Mouse (Mus musculus) stomach, embryonic 16.5 days (tissue): ENCODE data around the gene Prr5l. TPM values are rescaled to one million over a fixed set of nuclear protein-coding genes. Genes with fewer than 3 reads are reported as not detected.
A peak's percentile ranks its signal among the peaks of the same experiment; 100 is the strongest.

Source experiments
- ATAC-seq: fragments of 200-750 bp; cut with Nextera tagmentation; 2 replicates; pipeline ENCODE4 v1.8.0; 2017; ENCODE audit warnings: moderate number of reproducible peaks, moderate TSS enrichment; ENCODE audit not compliant: insufficient read depth, low FRiP score
- H3K27ac ChIP-seq: fragments of 300-500 bp; sonication (generic); 2 replicates; pipeline ENCODE4 v1.5.1; 2014; ENCODE audit warnings: low read length
- H3K27me3 ChIP-seq: fragments of 300-500 bp; sonication (generic); 2 replicates; pipeline ENCODE4 v1.6.1; 2014; ENCODE audit warnings: low read length, control low read depth, mixed read lengths; ENCODE audit not compliant: control insufficient read depth, insufficient read depth
- H3K36me3 ChIP-seq: fragments of 300-500 bp; sonication (generic); 2 replicates; pipeline ENCODE4 v1.6.1; 2014; ENCODE audit warnings: low read length; ENCODE audit not compliant: control insufficient read depth, insufficient read depth
- H3K4me1 ChIP-seq: fragments of 300-500 bp; sonication (generic); 2 replicates; pipeline ENCODE4 v1.6.1; 2014; ENCODE audit warnings: low read length, control low read depth, mixed read lengths; ENCODE audit not compliant: control insufficient read depth, insufficient read depth
- H3K4me2 ChIP-seq: fragments of 300-500 bp; sonication (generic); 2 replicates; pipeline ENCODE4 v1.6.1; 2014; ENCODE audit warnings: low read depth, low read length, mixed read lengths
- H3K4me3 ChIP-seq: fragments of 300-500 bp; sonication (generic); replicated peaks from 2 replicates; pipeline ENCODE4 v1.5.1; 2014; ENCODE audit warnings: mild to moderate bottlenecking, low read length
- H3K9ac ChIP-seq: fragments of 300-500 bp; sonication (generic); 2 replicates; pipeline ENCODE4 v1.6.1; 2014; ENCODE audit warnings: low read length
- H3K9me3 ChIP-seq: fragments of 300-500 bp; sonication (generic); replicated peaks from 2 replicates; pipeline ENCODE4 v1.6.1; 2016; ENCODE audit warnings: low read length, control low read depth; ENCODE audit not compliant: control insufficient read depth
- WGBS: fragments of 180-500 bp; shearing (Covaris S2); extraction: QIAGEN DNeasy Blood & Tissue Kit; methylation state at CpG from one replicate; pipeline ENCODE4 v1.1.7; 2014; 5-methylcytosine and 5-hydroxymethylcytosine counted together
- polyA plus RNA-seq: library from polyadenylated mRNA; unstranded; fragments of >200 nt; fragmentation: Nextera tagmentation; extraction: Ambion mirVana; gene quantifications from 2 replicates; pipeline ENCODE4 v1.2.1, GENCODE M21; 2015

The Prr5l gene
- polyA plus RNA-seq, 1 experiment from 2014 or later = 9.4 TPM

DNA sequence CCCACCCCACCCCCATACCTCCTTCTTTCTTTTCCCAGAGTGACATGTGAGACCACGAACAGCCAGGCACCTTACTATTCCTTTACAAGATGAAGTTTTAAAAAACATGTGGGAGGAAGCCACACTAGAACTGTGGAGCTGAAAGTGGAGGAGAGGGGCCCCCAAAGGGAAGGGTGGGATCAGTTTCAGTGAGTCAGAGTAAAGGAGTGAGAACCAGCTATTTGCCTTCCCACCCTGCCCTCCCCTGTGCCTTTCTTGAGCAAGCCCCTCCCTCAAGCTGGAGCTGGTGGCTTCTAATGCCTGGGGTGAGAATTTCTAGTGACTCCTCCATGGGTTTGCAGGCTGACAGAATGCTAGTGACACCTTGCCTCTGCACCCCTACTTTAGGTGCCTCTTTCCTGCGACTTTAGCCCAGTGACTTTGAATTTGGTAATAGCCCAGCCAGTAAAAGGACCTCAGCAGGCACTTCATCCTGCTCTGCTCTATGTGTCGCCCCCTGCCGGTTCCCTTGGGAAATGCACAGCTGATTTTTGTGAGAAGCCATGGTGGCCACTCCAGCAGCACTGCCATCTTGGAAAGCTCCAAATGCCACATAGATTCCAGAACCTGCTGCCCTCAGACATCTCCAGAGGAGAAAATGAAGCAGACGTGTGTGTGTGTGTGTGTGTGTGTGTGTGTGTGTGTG is 67.4 kb downstream of the Prr5l start:
- no peak overlapping the region for H3K9ac ChIP-seq
- no peak overlapping the region for H3K27ac ChIP-seq
- peaks cover 8% of the 10 kb centered on the region for H3K4me1 ChIP-seq
- H3K9me3 ChIP-seq = no peaks in the 10 kb centered on the region
- ATAC-seq = no peak
- H3K4me3 ChIP-seq = no peak overlapping the region
- H3K27me3 ChIP-seq = no peaks in the 10 kb centered on the region
- H3K4me2 ChIP-seq = no peak overlapping the region
- no peaks in the 10 kb centered on the region for H3K36me3 ChIP-seq
- WGBS = 34% methylated on average over 5 of the region's 5 CpGs

- H3K27ac ChIP-seq = no peak overlapping the region
- H3K27me3 ChIP-seq = no peaks in the 10 kb centered on the region
- WGBS = 58% methylated on average over 5 of the region's 5 CpGs
- no peak for ATAC-seq
- H3K36me3 ChIP-seq = no peaks in the 10 kb centered on the region
- H3K4me1 ChIP-seq = peaks cover 8% of the 10 kb centered on the region
- no peak overlapping the region for H3K4me3 ChIP-seq
- H3K9ac ChIP-seq = no peak overlapping the region
- no peaks in the 10 kb centered on the region for H3K9me3 ChIP-seq
- no peak overlapping the region for H3K4me2 ChIP-seq
Measured at GRCm38 (mm10) chr2:101814272-101814625, 68.6 kb downstream of the Prr5l start.

- Histone ChIP-seq H3K4me2 (no peak overlapping the region), H3K9ac (no peak overlapping the region), H3K4me1 (peaks cover 8% of the 10 kb centered on the region), H3K27me3 (no peaks in the 10 kb centered on the region), H3K36me3 (no peaks in the 10 kb centered on the region), H3K27ac (no peak overlapping the region), H3K9me3 (no peaks in the 10 kb centered on the region), H3K4me3 (no peak overlapping the region)
- no peak; the same call in 1 of the 2 replicates for ATAC-seq
- 57% methylated on average over 6 of the region's 6 CpGs for WGBS
Measured at GRCm38 (mm10) chr2:101813581-101814271, 69.1 kb downstream of the Prr5l start.

DNA sequence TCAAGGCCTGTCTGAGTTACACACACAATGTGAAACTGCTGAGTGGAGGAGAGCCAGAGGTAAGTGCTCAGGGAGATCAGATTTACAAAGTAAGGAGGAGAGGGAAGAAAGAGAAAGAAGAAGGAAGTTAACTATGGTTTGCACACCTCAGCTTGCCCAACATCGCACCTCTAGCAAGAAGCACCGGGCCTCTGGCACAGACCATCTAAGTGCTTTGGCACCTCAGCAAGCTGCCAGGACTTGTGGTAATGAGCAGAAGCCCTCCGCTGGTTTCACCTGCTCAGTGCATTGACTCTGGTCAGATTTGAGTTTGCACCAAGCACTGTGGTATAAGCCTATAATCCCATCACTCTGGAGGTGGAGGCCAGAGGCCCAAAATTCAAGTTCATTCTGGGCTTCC is 70.9 kb downstream of the Prr5l start:
- Histone ChIP-seq H3K36me3 (no peaks in the 10 kb centered on the region), H3K4me2 (no peak overlapping the region), H3K4me1 (peaks cover 8% of the 10 kb centered on the region), H3K4me3 (no peak overlapping the region), H3K9me3 (no peaks in the 10 kb centered on the region), H3K9ac (no peak overlapping the region), H3K27ac (no peak overlapping the region), H3K27me3 (no peaks in the 10 kb centered on the region)
- no peak for ATAC-seq
- 79% methylated on average over 3 of the region's 3 CpGs for WGBS

DNA sequence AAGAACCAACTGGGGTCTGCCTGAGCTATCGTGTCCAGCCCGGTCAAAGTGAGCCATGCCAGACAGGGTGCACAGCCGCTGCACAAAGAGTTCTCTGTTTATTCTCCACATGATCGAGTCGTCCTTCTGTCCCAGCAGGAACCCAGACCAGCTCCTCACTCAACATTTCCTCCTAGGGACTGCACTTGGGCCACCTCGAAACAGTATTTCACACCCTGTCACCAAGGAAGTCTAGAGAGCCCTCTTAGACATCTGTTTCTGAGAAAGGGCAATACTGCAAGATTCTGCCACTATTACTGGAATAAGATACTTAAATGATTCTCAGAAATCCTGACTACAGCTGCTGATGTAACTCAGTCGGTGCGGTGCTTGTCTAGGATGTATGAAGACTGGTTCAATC is 72.1 kb downstream of the Prr5l start:
- Histone ChIP-seq H3K9ac (no peak overlapping the region), H3K27ac (no peak overlapping the region), H3K27me3 (no peaks in the 10 kb centered on the region), H3K4me2 (no peak overlapping the region), H3K9me3 (no peaks in the 10 kb centered on the region), H3K4me1 (peaks cover 8% of the 10 kb centered on the region), H3K4me3 (no peak overlapping the region), H3K36me3 (no peaks in the 10 kb centered on the region)
- WGBS = 63% methylated on average over 8 of the region's 8 CpGs
- no peak for ATAC-seq

GRCm38 (mm10) chr2:101809640-101810305 is 73.1 kb downstream of the Prr5l start:
- Histone ChIP-seq H3K27ac (no peak overlapping the region), H3K4me2 (no peak overlapping the region), H3K4me1 (peaks cover 4% of the 10 kb centered on the region; the same call in 1 of the 2 replicates), H3K4me3 (no peak overlapping the region), H3K27me3 (no peaks in the 10 kb centered on the region), H3K36me3 (no peaks in the 10 kb centered on the region), H3K9ac (no peak overlapping the region), H3K9me3 (no peaks in the 10 kb centered on the region)
- no peak for ATAC-seq
- 71% methylated on average over 6 of the region's 6 CpGs for WGBS

DNA sequence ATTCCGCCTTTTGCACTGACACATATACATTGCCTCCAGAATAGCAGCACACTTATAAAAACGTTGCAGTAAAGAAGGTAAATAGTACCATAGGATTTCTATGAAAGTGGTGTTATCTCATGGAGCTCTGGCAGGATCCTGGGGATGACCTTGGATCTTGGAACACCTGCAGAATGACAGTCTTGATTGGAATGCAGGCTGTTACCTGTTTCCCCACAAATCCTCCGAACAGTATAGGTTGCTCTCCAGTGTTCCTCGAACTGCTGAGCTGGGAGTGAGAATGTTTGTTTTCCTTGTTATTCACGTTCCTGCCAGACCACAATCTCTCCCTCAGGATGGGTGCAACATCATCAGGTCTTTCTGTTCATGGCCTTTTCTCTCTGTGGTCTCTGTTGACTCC is 75.1 kb downstream of the Prr5l start:
- no peaks in the 10 kb centered on the region for H3K27me3 ChIP-seq
- no peak overlapping the region for H3K9ac ChIP-seq
- no peaks in the 10 kb centered on the region for H3K4me1 ChIP-seq
- H3K27ac ChIP-seq = no peak overlapping the region
- 59% methylated on average over 5 of the region's 5 CpGs for WGBS
- H3K9me3 ChIP-seq = no peaks in the 10 kb centered on the region
- H3K4me3 ChIP-seq = no peak overlapping the region
- no peak overlapping the region for H3K4me2 ChIP-seq
- no peaks in the 10 kb centered on the region for H3K36me3 ChIP-seq
- no peak for ATAC-seq

- Histone ChIP-seq H3K9ac (no peak overlapping the region), H3K4me1 (no peaks in the 10 kb centered on the region), H3K9me3 (no peaks in the 10 kb centered on the region), H3K27ac (no peak overlapping the region), H3K27me3 (0 out of 2 replicates have a peak, but pooled peaks cover 3% of the 10 kb centered on the region), H3K4me3 (no peak overlapping the region), H3K36me3 (no peaks in the 10 kb centered on the region), H3K4me2 (no peak overlapping the region)
- 86% methylated on average over 6 of the region's 6 CpGs for WGBS
- ATAC-seq = no peak
Measured at GRCm38 (mm10) chr2:101802240-101802639, 80.6 kb downstream of the Prr5l start.

DNA sequence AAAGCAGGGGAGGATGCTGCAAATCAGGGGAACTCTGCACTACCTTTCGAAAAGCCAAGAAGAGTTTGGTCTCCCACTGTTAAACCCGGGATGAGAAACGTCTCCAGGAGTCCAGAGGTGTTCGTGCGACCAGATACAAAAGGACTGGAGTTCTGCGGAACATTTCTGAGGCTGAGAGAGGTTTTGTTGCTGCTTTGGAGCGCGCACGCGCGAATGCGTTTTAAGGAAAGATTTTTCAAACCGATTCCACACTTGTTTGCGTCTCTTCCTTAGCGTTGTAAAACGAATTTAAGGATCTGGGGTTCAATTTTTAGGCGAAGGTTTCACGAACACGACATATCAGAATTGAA is 85.0 kb downstream of the Prr5l start:
- H3K9ac ChIP-seq = peak overlapping the region; percentile 66
- H3K4me1 ChIP-seq = peaks cover 4% of the 10 kb centered on the region; the same call in 1 of the 2 replicates
- 0 out of 2 replicates have a peak, but pooled peaks cover 3% of the 10 kb centered on the region for H3K27me3 ChIP-seq
- 2% methylated on average over 19 of the region's 19 CpGs for WGBS
- H3K4me3 ChIP-seq = peak overlapping the region; percentile 53
- ATAC-seq = no peak
- peak overlapping the region; percentile 85 for H3K4me2 ChIP-seq
- peak overlapping the region; percentile 65 for H3K27ac ChIP-seq
- H3K36me3 ChIP-seq = no peaks in the 10 kb centered on the region
- H3K9me3 ChIP-seq = no peaks in the 10 kb centered on the region
